Mouse (Mus musculus): ENCODE measurements at regions not wholly inside any gene's neighbourhood (a gene's known extent, or its start where the extent isn't known, plus 50 kb on each side); places are given as distances from the start of the nearest gene placed in this dataset.

DNA sequence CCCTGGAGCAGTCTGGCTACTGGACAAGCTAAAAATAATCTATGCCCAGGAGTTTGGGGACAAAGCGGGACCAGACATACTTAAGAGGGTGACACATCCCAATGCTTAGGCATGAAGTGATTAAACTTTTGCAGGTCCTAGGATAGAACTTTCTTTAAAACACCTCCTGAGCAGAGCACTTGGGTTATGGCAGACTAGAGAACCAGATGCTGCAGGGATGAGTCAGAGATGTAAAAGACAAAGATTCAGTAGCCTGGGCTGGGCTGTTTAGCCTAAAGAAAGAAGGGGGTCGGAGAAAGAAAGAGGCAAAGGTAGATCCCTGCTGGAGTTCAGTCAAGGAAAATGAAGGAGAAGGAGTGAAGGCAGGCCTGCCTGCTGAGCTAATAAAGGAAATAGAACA lies 249.0 kb downstream of the Pax3 start:
- Histone ChIP-seq H3K36me3 (ENCODE audit: control insufficient read depth, insufficient read depth) (no peaks in the 10 kb centered on the region), H3K9me3 (replicated peaks; ENCODE audit: control insufficient read depth, low read length) (no peaks in the 10 kb centered on the region), H3K9ac (ENCODE audit: low read depth, low read length) (no peak overlapping the region), H3K27me3 (ENCODE audit: control insufficient read depth, insufficient read depth, low read depth, low read length) (no peaks in the 10 kb centered on the region), H3K4me3 (ENCODE audit: low read depth, low read length) (no peak overlapping the region), H3K27ac (ENCODE audit: low read length) (no peak overlapping the region), H3K4me2 (ENCODE audit: low read depth, low read length) (no peak overlapping the region), H3K4me1 (ENCODE audit: control insufficient read depth, low read depth, low read length) (no peaks in the 10 kb centered on the region)
- WGBS (ENCODE audit: insufficient replicate concordance): 51% methylated on average over 2 of the region's 2 CpGs
- no peak for ATAC-seq (ENCODE audit: low read depth)

GRCm38 (mm10) chr1:77944327-77944645 lies 252.6 kb downstream of the Pax3 start:
- ATAC-seq (ENCODE audit: low read depth): no peak
- Histone ChIP-seq H3K4me3 (ENCODE audit: low read depth, low read length) (no peak overlapping the region), H3K4me2 (ENCODE audit: low read depth, low read length) (no peak overlapping the region), H3K9me3 (replicated peaks; ENCODE audit: control insufficient read depth, low read length) (no peaks in the 10 kb centered on the region), H3K36me3 (ENCODE audit: control insufficient read depth, insufficient read depth) (no peaks in the 10 kb centered on the region), H3K9ac (ENCODE audit: low read depth, low read length) (no peak overlapping the region), H3K4me1 (ENCODE audit: control insufficient read depth, low read depth, low read length) (no peaks in the 10 kb centered on the region), H3K27me3 (ENCODE audit: control insufficient read depth, insufficient read depth, low read depth, low read length) (no peaks in the 10 kb centered on the region), H3K27ac (ENCODE audit: low read length) (no peak overlapping the region)
- 49% methylated on average over 2 of the region's 2 CpGs for WGBS (ENCODE audit: insufficient replicate concordance)

DNA sequence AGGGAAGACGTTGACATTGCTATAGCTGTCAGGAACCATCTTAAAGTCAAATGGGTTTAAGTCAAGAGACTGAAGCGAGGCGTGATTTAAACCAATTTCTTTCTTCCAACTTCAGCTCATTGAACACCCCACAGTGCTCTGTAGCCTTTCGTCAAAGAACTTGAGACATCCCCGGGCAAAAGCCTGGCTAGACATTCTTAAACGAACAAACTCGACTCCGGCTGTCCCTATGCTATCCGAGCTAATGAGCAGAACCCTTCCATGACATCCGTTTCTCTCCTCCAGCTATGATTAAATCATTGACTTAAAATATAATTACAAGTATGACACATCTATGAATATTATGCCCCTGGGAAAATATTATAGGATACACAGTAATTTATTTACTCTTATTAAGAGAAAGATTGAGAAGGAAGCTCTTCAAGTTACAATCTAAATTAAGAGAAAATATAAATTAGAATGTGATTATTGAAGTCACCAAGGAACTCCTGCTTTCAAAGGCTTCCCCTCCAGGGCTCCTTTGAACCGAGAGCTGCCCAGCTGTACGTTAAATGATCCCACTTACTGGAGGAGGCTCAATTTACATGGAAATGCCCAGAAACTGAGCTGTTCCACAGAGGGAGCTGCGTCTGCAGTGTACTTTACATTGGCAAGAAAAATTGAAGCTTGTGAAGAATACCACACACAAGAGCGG lies 253.2 kb downstream of the Pax3 start:
- 62% methylated on average over 14 of the region's 14 CpGs for WGBS (ENCODE audit: insufficient replicate concordance)
- H3K9me3 ChIP-seq (replicated peaks; ENCODE audit: control insufficient read depth, low read length): no peaks in the 10 kb centered on the region
- H3K27me3 ChIP-seq (ENCODE audit: control insufficient read depth, insufficient read depth, low read depth, low read length): no peaks in the 10 kb centered on the region
- no peaks in the 10 kb centered on the region for H3K36me3 ChIP-seq (ENCODE audit: control insufficient read depth, insufficient read depth)
- no peak for ATAC-seq (ENCODE audit: low read depth)
- no peak overlapping the region for H3K4me2 ChIP-seq (ENCODE audit: low read depth, low read length)
- H3K9ac ChIP-seq (ENCODE audit: low read depth, low read length): no peak overlapping the region
- H3K4me1 ChIP-seq (ENCODE audit: control insufficient read depth, low read depth, low read length): no peaks in the 10 kb centered on the region
- no peak overlapping the region for H3K4me3 ChIP-seq (ENCODE audit: low read depth, low read length)
- no peak overlapping the region for H3K27ac ChIP-seq (ENCODE audit: low read length)

DNA sequence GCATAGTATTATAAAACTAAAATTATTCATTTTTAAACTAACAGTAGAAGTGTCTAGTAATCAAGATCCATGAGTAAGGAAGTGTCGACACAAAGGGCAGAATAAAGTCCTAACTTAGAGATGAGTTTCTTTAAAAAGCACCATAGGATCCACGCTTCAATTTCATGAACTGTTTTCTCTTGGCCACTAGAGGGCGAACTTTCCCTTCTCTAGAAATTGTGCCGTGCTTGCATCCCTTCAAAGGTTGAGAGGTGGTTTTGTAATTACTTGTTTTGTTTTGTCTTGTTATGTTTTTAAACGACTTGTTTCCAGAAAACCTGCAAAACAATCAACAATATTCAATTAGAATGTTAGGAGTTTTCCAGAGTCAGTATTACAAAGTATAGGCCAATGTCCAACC lies 253.8 kb downstream of the Pax3 start:
- Histone ChIP-seq H3K27ac (ENCODE audit: low read length) (no peak overlapping the region), H3K4me2 (ENCODE audit: low read depth, low read length) (no peak overlapping the region), H3K4me1 (ENCODE audit: control insufficient read depth, low read depth, low read length) (no peaks in the 10 kb centered on the region), H3K9ac (ENCODE audit: low read depth, low read length) (no peak overlapping the region), H3K4me3 (ENCODE audit: low read depth, low read length) (no peak overlapping the region), H3K27me3 (ENCODE audit: control insufficient read depth, insufficient read depth, low read depth, low read length) (no peaks in the 10 kb centered on the region), H3K9me3 (replicated peaks; ENCODE audit: control insufficient read depth, low read length) (no peaks in the 10 kb centered on the region), H3K36me3 (ENCODE audit: control insufficient read depth, insufficient read depth) (no peaks in the 10 kb centered on the region)
- WGBS (ENCODE audit: insufficient replicate concordance): 4% methylated on average over 5 of the region's 5 CpGs
- no peak for ATAC-seq (ENCODE audit: low read depth)

- Histone ChIP-seq H3K9ac (ENCODE audit: low read depth, low read length) (no peak overlapping the region), H3K27ac (ENCODE audit: low read length) (no peak overlapping the region), H3K4me2 (ENCODE audit: low read depth, low read length) (no peak overlapping the region), H3K4me1 (ENCODE audit: control insufficient read depth, low read depth, low read length) (no peaks in the 10 kb centered on the region), H3K36me3 (ENCODE audit: control insufficient read depth, insufficient read depth) (no peaks in the 10 kb centered on the region), H3K4me3 (ENCODE audit: low read depth, low read length) (no peak overlapping the region), H3K27me3 (ENCODE audit: control insufficient read depth, insufficient read depth, low read depth, low read length) (no peaks in the 10 kb centered on the region), H3K9me3 (replicated peaks; ENCODE audit: control insufficient read depth, low read length) (no peaks in the 10 kb centered on the region)
- WGBS (ENCODE audit: insufficient replicate concordance): 25% methylated on average over 6 of the region's 6 CpGs
- no peak for ATAC-seq (ENCODE audit: low read depth)
Observed at GRCm38 (mm10) chr1:77933095-77933766, 263.7 kb downstream of the Pax3 start.

GRCm38 (mm10) chr1:77932226-77932625 lies 264.7 kb downstream of the Pax3 start:
- H3K9me3 ChIP-seq (replicated peaks; ENCODE audit: control insufficient read depth, low read length): no peaks in the 10 kb centered on the region
- no peaks in the 10 kb centered on the region for H3K27me3 ChIP-seq (ENCODE audit: control insufficient read depth, insufficient read depth, low read depth, low read length)
- no peak overlapping the region for H3K9ac ChIP-seq (ENCODE audit: low read depth, low read length)
- WGBS (ENCODE audit: insufficient replicate concordance): 50% methylated on average over 5 of the region's 5 CpGs
- no peak overlapping the region for H3K27ac ChIP-seq (ENCODE audit: low read length)
- H3K4me1 ChIP-seq (ENCODE audit: control insufficient read depth, low read depth, low read length): no peaks in the 10 kb centered on the region
- ATAC-seq (ENCODE audit: low read depth): no peak
- no peaks in the 10 kb centered on the region for H3K36me3 ChIP-seq (ENCODE audit: control insufficient read depth, insufficient read depth)
- H3K4me3 ChIP-seq (ENCODE audit: low read depth, low read length): no peak overlapping the region
- no peak overlapping the region for H3K4me2 ChIP-seq (ENCODE audit: low read depth, low read length)

GRCm38 (mm10) chr1:77930661-77931060 lies 266.3 kb downstream of the Pax3 start:
- Histone ChIP-seq H3K4me2 (ENCODE audit: low read depth, low read length) (no peak overlapping the region), H3K27me3 (ENCODE audit: control insufficient read depth, insufficient read depth, low read depth, low read length) (no peaks in the 10 kb centered on the region)
- 69% methylated on average over 6 of the region's 6 CpGs for WGBS (ENCODE audit: insufficient replicate concordance)

GRCm38 (mm10) chr1:77929552-77929951 lies 267.4 kb downstream of the Pax3 start:
- no peak for ATAC-seq (ENCODE audit: low read depth)
- H3K27ac ChIP-seq (ENCODE audit: low read length): no peak overlapping the region
- no peak overlapping the region for H3K9ac ChIP-seq (ENCODE audit: low read depth, low read length)
- H3K9me3 ChIP-seq (replicated peaks; ENCODE audit: control insufficient read depth, low read length): no peaks in the 10 kb centered on the region; the same call in 1 of the 2 replicates
- no peaks in the 10 kb centered on the region for H3K4me1 ChIP-seq (ENCODE audit: control insufficient read depth, low read depth, low read length)
- H3K4me3 ChIP-seq (ENCODE audit: low read depth, low read length): no peak overlapping the region
- H3K36me3 ChIP-seq (ENCODE audit: control insufficient read depth, insufficient read depth): no peaks in the 10 kb centered on the region
- WGBS (ENCODE audit: insufficient replicate concordance): 50% methylated on average over 8 of the region's 8 CpGs
- no peaks in the 10 kb centered on the region for H3K27me3 ChIP-seq (ENCODE audit: control insufficient read depth, insufficient read depth, low read depth, low read length)
- no peak overlapping the region for H3K4me2 ChIP-seq (ENCODE audit: low read depth, low read length)

More at GRCm38 (mm10) chr1:77930661-77931060, 266.3 kb downstream of the Pax3 start:
- no peak overlapping the region for H3K4me3 ChIP-seq (ENCODE audit: low read depth, low read length)
- H3K36me3 ChIP-seq (ENCODE audit: control insufficient read depth, insufficient read depth): no peaks in the 10 kb centered on the region
- no peak overlapping the region for H3K27ac ChIP-seq (ENCODE audit: low read length)
- no peak for ATAC-seq (ENCODE audit: low read depth)
- no peaks in the 10 kb centered on the region for H3K4me1 ChIP-seq (ENCODE audit: control insufficient read depth, low read depth, low read length)
- H3K9me3 ChIP-seq (replicated peaks; ENCODE audit: control insufficient read depth, low read length): no peaks in the 10 kb centered on the region
- H3K9ac ChIP-seq (ENCODE audit: low read depth, low read length): no peak overlapping the region

GRCm38 (mm10) chr1:77926146-77926545 lies 270.8 kb downstream of the Pax3 start:
- WGBS (ENCODE audit: insufficient replicate concordance): 55% methylated on average over 3 of the region's 3 CpGs
- H3K36me3 ChIP-seq (ENCODE audit: control insufficient read depth, insufficient read depth): no peaks in the 10 kb centered on the region
- no peak for ATAC-seq (ENCODE audit: low read depth)
- H3K4me2 ChIP-seq (ENCODE audit: low read depth, low read length): no peak overlapping the region
- H3K27ac ChIP-seq (ENCODE audit: low read length): no peak overlapping the region
- H3K9me3 ChIP-seq (replicated peaks; ENCODE audit: control insufficient read depth, low read length): no peaks in the 10 kb centered on the region; the same call in 1 of the 2 replicates
- no peaks in the 10 kb centered on the region for H3K4me1 ChIP-seq (ENCODE audit: control insufficient read depth, low read depth, low read length)
- no peak overlapping the region for H3K4me3 ChIP-seq (ENCODE audit: low read depth, low read length)
- H3K9ac ChIP-seq (ENCODE audit: low read depth, low read length): no peak overlapping the region
- no peaks in the 10 kb centered on the region for H3K27me3 ChIP-seq (ENCODE audit: control insufficient read depth, insufficient read depth, low read depth, low read length)
